Mouse (Mus musculus): ENCODE data around the gene Mtor.

Mtor gene

GRCm38 (mm10) chr4:148442598-148442997 lies 5.8 kb upstream of the Mtor start:
- no peak for DNase-seq (ENCODE audit: low spot score)

- peak; percentile 89 for DNase-seq (ENCODE audit: low spot score)
Observed at GRCm38 (mm10) chr4:148444250-148444967, 4.0 kb upstream of the Mtor start, which contains the start of gene Ubiad1. Ubiad1 (minus strand) TSS chr4:148444771.

GRCm38 (mm10) chr4:148448853-148449245 lies 438 bp downstream of the Mtor start:
- DNase-seq (ENCODE audit: low spot score) = peak; percentile 79

GRCm38 (mm10) chr4:148453707-148454106 lies 5.3 kb downstream of the Mtor start:
- DNase-seq (ENCODE audit: low spot score) = no peak

- no peak for DNase-seq (ENCODE audit: low spot score)
Observed at GRCm38 (mm10) chr4:148455477-148456025, 7.1 kb downstream of the Mtor start.

GRCm38 (mm10) chr4:148460656-148461284 lies 12.4 kb downstream of the Mtor start:
- no peak for DNase-seq (ENCODE audit: low spot score)

- no peak for DNase-seq (ENCODE audit: low spot score)
Observed at GRCm38 (mm10) chr4:148461772-148462171, 13.4 kb downstream of the Mtor start.

- DNase-seq (ENCODE audit: low spot score) = no peak
Observed at GRCm38 (mm10) chr4:148462717-148463116, 14.3 kb downstream of the Mtor start.

GRCm38 (mm10) chr4:148463208-148463960 lies 15.0 kb downstream of the Mtor start:
- DNase-seq (ENCODE audit: low spot score) = no peak

GRCm38 (mm10) chr4:148464301-148464700 lies 15.9 kb downstream of the Mtor start:
- DNase-seq (ENCODE audit: low spot score) = no peak

- DNase-seq (ENCODE audit: low spot score) = no peak
Observed at GRCm38 (mm10) chr4:148464869-148465268, 16.5 kb downstream of the Mtor start.

GRCm38 (mm10) chr4:148466511-148467079 lies 18.2 kb downstream of the Mtor start:
- no peak for DNase-seq (ENCODE audit: low spot score)

- no peak for DNase-seq (ENCODE audit: low spot score)
Observed at GRCm38 (mm10) chr4:148468396-148468795, 20.0 kb downstream of the Mtor start.

GRCm38 (mm10) chr4:148469487-148470252 lies 21.3 kb downstream of the Mtor start:
- no peak for DNase-seq (ENCODE audit: low spot score)

- DNase-seq (ENCODE audit: low spot score) = no peak
Observed at GRCm38 (mm10) chr4:148471363-148471806, 23.0 kb downstream of the Mtor start.

- DNase-seq (ENCODE audit: low spot score) = no peak
Observed at GRCm38 (mm10) chr4:148472436-148473174, 24.2 kb downstream of the Mtor start.

- no peak for DNase-seq (ENCODE audit: low spot score)
Observed at GRCm38 (mm10) chr4:148473496-148473895, 25.1 kb downstream of the Mtor start.

GRCm38 (mm10) chr4:148480245-148480644 lies 31.8 kb downstream of the Mtor start:
- no peak for DNase-seq (ENCODE audit: low spot score)

- DNase-seq (ENCODE audit: low spot score) = no peak
Observed at GRCm38 (mm10) chr4:148481557-148482168, 33.3 kb downstream of the Mtor start.

- no peak for DNase-seq (ENCODE audit: low spot score)
Observed at GRCm38 (mm10) chr4:148484511-148484910, 36.1 kb downstream of the Mtor start.
